Mouse (Mus musculus): ENCODE data around the gene Nt5c1a. TPM values are rescaled to one million over a fixed set of nuclear protein-coding genes. Genes with fewer than 3 reads are reported as not detected.

Nt5c1a gene
- polyA plus RNA-seq, 1 experiment from 2014 or later, result not detected

DNA sequence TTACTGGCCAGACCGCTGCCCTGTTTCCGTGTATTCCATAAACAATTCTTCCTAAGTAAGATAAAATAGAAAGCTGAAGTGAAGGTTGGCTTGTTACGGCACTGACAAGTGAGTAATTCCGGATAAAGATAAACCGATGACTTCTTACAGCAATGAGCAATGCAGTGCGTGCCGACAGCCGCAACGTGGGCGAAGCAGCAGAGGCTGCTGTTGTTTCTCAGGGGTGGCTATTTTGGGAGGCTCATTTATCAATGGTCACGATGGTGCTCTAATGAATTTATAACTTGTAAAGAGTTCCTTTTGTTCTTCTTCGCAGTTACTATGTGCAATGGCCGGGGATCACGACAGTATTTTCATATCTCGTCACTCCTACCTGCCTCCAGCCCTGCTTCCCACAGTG lies 37.1 kb upstream of the Nt5c1a start:
- H3K9ac ChIP-seq (ENCODE audit: low read depth, low read length), result no peak overlapping the region
- H3K4me3 ChIP-seq (ENCODE audit: low read length), result no peak overlapping the region
- no peaks in the 10 kb centered on the region for H3K9me3 ChIP-seq (ENCODE audit: control insufficient read depth, low read length)
- H3K36me3 ChIP-seq (ENCODE audit: control insufficient read depth, insufficient read depth, low read length), result no peaks in the 10 kb centered on the region
- H3K27ac ChIP-seq (ENCODE audit: low read length), result no peak overlapping the region
- no peak for ATAC-seq
- no peaks in the 10 kb centered on the region for H3K27me3 ChIP-seq (replicated peaks; ENCODE audit: control insufficient read depth, insufficient read depth, low read length)
- H3K4me2 ChIP-seq (ENCODE audit: low read depth, low read length), result no peak overlapping the region
- WGBS, result 58% methylated on average over 15 of the region's 15 CpGs
- peaks cover 7% of the 10 kb centered on the region; the same call in 1 of the 2 replicates for H3K4me1 ChIP-seq (ENCODE audit: control insufficient read depth, insufficient read depth, low read length)

DNA sequence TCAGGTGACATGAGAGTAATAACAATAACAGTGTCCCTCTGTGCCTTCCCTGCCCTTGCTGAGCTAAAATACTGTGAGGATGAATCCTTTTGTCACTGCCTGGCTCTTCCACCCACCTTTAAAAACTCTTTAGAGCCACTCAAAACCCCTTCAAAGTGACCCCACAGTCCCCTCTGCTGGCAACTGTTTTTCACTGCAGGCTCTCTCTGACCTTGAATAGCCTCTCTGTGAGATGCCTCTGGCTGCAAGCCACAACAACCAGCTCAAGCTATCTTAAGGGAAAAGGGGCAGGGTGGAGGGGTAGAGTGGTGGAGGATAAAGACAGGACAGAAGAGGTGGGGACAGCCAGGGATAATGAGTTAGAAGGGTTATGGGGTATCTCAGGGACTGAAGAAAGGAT lies 29.5 kb upstream of the Nt5c1a start:
- H3K4me3 ChIP-seq (ENCODE audit: low read length), result no peak overlapping the region
- no peaks in the 10 kb centered on the region for H3K9me3 ChIP-seq (ENCODE audit: control insufficient read depth, low read length)
- no peak overlapping the region for H3K4me2 ChIP-seq (ENCODE audit: low read depth, low read length)
- no peak overlapping the region for H3K27ac ChIP-seq (ENCODE audit: low read length)
- H3K4me1 ChIP-seq (ENCODE audit: control insufficient read depth, insufficient read depth, low read length), result no peaks in the 10 kb centered on the region
- H3K27me3 ChIP-seq (replicated peaks; ENCODE audit: control insufficient read depth, insufficient read depth, low read length), result peaks cover 3% of the 10 kb centered on the region; the same call in 1 of the 2 replicates
- no peak overlapping the region for H3K9ac ChIP-seq (ENCODE audit: low read depth, low read length)
- ATAC-seq, result no peak
- no peaks in the 10 kb centered on the region for H3K36me3 ChIP-seq (ENCODE audit: control insufficient read depth, insufficient read depth, low read length)

DNA sequence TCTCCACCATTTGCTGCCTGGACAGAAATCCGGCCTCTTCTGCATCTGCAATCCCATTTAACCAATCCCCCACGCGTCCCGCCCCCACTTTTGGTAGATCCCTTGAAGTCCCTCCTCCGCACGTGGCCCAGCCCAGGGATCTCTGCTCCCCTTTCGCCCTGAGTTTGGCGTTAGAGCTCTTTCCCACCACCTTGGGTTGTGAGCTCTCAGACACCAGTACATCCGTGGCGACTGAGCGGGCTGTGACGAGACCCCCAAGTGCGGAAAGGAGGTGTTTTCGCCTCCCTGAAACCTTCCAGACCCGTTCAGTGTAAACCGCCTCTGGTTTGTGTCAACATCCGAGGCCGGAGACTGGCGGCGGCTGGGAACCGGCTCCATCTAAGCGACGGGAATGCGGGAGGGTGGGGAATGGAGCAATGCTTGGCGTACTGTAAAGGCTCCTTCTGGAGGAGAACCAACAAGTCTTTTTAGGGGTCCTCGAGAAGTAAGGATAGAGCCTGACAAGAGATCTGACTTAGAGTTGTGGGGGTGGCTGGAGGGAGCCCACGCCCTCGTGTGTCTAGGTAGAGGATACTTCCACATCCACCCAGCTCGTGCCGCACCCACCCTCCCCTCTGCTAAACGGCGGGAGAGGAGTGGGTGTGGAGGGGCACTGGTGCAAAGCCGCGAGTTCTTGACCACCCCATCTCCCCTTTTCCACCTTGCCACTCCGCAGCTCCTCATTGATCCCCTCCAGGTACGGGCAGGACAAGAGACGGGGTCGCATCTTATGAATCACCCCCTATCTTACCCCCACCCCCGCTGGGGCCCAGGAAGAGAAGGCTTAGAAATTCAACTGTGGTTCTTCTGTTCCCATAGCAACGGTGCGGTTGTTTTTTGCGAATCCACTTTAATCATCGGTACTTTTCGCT lies 18.7 kb upstream of the Nt5c1a start, which contains the start of gene Hpcal4:
Gene Hpcal4, plus strand, starts transcription at position 900 of the 911 bp plus-strand sequence.
- Histone ChIP-seq H3K9ac (ENCODE audit: low read depth, low read length) (peak within 1 kb of the TSS; percentile 41), H3K4me1 (ENCODE audit: control insufficient read depth, insufficient read depth, low read length) (peaks cover 10% of the 10 kb centered on the region), H3K9me3 (ENCODE audit: control insufficient read depth, low read length) (no peaks in the 10 kb centered on the region), H3K4me3 (ENCODE audit: low read length) (peak within 1 kb of the TSS; percentile 44), H3K36me3 (ENCODE audit: control insufficient read depth, insufficient read depth, low read length) (no peaks in the 10 kb centered on the region), H3K27ac (ENCODE audit: low read length) (peak within 1 kb of the TSS; percentile 12; the same call in 1 of the 2 replicates), H3K27me3 (replicated peaks; ENCODE audit: control insufficient read depth, insufficient read depth, low read length) (peaks cover 40% of the 10 kb centered on the region), H3K4me2 (ENCODE audit: low read depth, low read length) (peak within 1 kb of the TSS; percentile 84)
- peak; percentile 65 for ATAC-seq
- WGBS, result under 1% methylated on average over 44 of the region's 44 CpGs

DNA sequence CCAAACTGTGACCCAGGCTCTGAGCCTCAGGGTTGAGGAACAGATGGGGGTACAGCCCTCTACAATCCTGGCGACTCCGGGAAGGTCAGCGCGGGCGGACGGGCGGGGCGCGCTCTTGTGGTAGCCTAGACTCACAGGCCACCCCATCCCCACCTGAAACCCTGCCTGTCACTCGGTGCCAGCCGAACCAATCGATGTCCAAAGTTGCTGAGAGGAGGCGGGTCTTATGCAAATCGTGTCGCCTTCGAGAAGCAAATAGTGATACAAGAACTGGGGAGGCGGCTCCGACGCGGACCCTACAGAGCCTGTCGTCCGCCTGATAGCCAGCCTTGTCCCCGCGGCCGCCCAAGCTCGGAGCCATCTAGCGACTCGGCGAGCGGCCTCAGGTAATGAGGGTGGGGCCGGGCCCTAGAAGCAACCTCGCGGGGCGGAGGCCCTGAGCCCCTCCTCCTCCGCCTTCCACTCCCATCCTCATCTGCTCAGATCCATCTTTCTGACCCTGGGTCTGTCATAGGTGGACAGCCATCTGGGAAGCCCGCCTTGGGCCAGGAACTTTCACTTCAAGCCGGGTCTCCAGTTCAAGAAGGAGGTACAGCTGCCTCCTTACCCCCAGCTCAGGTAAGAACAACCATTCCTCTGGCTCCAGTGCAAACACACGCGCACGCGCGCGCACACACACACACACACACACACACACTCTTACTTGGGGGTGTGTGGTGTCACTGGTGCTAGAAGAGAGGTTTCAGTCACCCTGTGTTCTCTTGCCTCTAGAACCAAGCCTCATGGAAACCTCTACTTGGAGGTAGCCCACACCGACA lies 17.9 kb upstream of the Nt5c1a start:
- peaks cover 38% of the 10 kb centered on the region for H3K27me3 ChIP-seq (replicated peaks; ENCODE audit: control insufficient read depth, insufficient read depth, low read length)
- no peaks in the 10 kb centered on the region for H3K9me3 ChIP-seq (ENCODE audit: control insufficient read depth, low read length)
- WGBS, result 11% methylated on average over 44 of the region's 44 CpGs

DNA sequence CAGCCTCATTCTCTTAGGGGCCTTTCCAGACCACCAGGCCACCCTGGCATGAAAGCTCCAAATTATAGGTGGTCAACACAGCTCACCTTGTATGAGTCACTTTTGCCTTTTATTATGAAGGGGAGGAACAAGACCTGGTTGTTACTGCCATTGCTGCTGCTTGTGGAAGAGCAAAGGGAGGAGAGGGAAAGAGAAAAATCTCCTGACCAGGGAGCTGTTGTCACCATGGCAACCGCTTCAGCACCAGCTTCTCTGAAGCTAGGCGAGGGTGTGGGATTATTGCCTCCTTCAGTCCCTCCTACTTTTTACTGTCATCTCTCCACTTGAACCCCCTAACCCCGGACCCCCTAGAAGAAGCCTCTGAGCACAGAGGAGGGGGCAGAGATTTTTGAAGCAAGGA lies 16.5 kb upstream of the Nt5c1a start:
- no peak overlapping the region for H3K4me2 ChIP-seq (ENCODE audit: low read depth, low read length)
- peaks cover 38% of the 10 kb centered on the region for H3K27me3 ChIP-seq (replicated peaks; ENCODE audit: control insufficient read depth, insufficient read depth, low read length)
- ATAC-seq, result no peak
- no peak overlapping the region for H3K27ac ChIP-seq (ENCODE audit: low read length)
- H3K9ac ChIP-seq (ENCODE audit: low read depth, low read length), result no peak overlapping the region
- no peaks in the 10 kb centered on the region for H3K9me3 ChIP-seq (ENCODE audit: control insufficient read depth, low read length)
- 53% methylated on average over 3 of the region's 3 CpGs for WGBS
- H3K4me3 ChIP-seq (ENCODE audit: low read length), result no peak overlapping the region
- H3K4me1 ChIP-seq (ENCODE audit: control insufficient read depth, insufficient read depth, low read length), result peaks cover 10% of the 10 kb centered on the region
- H3K36me3 ChIP-seq (ENCODE audit: control insufficient read depth, insufficient read depth, low read length), result no peaks in the 10 kb centered on the region

More for the DNA sequence above, 17.9 kb upstream of the Nt5c1a start:
- Histone ChIP-seq H3K4me3 (ENCODE audit: low read length) (peak overlapping the region; percentile 44), H3K36me3 (ENCODE audit: control insufficient read depth, insufficient read depth, low read length) (no peaks in the 10 kb centered on the region), H3K4me1 (ENCODE audit: control insufficient read depth, insufficient read depth, low read length) (peaks cover 10% of the 10 kb centered on the region), H3K9ac (ENCODE audit: low read depth, low read length) (peak overlapping the region; percentile 38; the same call in 1 of the 2 replicates), H3K4me2 (ENCODE audit: low read depth, low read length) (peak overlapping the region; percentile 84), H3K27ac (ENCODE audit: low read length) (no peak overlapping the region)
- peak; percentile 92 for ATAC-seq

DNA sequence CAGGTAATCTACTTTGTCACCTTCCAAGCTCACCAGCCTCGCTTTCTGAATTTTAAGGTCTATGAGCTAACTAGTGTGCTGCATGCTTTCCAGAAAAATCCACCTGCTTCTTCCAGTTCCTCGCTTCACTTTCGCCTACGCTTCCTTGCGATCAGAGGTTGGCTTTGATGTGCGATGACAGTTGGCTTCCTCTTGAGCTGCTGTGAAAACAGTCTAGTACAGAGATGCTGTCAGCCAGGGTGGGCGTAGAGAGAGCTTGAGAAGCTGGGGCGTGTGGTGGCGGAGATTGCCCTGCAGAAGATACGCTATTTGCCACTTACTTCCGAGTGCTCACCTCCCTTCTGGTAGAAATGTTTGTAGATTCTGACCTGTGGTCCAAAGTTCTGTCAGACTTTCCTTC lies 9.0 kb upstream of the Nt5c1a start:
- Histone ChIP-seq H3K9ac (ENCODE audit: low read depth, low read length) (no peak overlapping the region), H3K4me1 (ENCODE audit: control insufficient read depth, insufficient read depth, low read length) (no peaks in the 10 kb centered on the region), H3K27me3 (replicated peaks; ENCODE audit: control insufficient read depth, insufficient read depth, low read length) (no peaks in the 10 kb centered on the region; the same call in 1 of the 2 replicates), H3K27ac (ENCODE audit: low read length) (no peak overlapping the region), H3K4me2 (ENCODE audit: low read depth, low read length) (no peak overlapping the region), H3K4me3 (ENCODE audit: low read length) (no peak overlapping the region), H3K9me3 (ENCODE audit: control insufficient read depth, low read length) (no peaks in the 10 kb centered on the region), H3K36me3 (ENCODE audit: control insufficient read depth, insufficient read depth, low read length) (no peaks in the 10 kb centered on the region)
- 79% methylated on average over 11 of the region's 11 CpGs for whole genome bisulfite sequencing
- ATAC-seq, result no peak

DNA sequence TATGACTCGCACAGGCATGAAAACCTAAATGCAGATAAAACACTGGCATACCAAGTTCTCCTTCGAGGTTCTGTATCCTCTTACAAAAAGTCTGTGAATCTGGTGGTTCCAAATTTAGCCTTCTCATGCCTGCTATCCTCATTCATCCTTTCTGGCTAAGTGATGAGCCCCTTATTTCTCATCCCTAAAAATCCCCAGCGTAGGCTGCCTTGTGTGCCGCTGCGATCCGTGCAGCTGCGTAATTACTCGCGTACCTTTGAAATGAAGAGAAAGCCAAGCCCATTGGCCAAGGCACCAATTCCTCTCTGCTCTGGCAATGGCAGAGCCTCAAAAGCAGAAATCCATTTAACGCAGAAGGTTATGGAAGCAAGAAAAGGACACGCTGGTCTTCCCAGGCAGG lies 7.5 kb upstream of the Nt5c1a start:
- WGBS, result 84% methylated on average over 11 of the region's 11 CpGs
- no peaks in the 10 kb centered on the region for H3K36me3 ChIP-seq (ENCODE audit: control insufficient read depth, insufficient read depth, low read length)
- no peak overlapping the region for H3K4me2 ChIP-seq (ENCODE audit: low read depth, low read length)
- H3K27me3 ChIP-seq (replicated peaks; ENCODE audit: control insufficient read depth, insufficient read depth, low read length), result no peaks in the 10 kb centered on the region; the same call in 1 of the 2 replicates
- H3K4me1 ChIP-seq (ENCODE audit: control insufficient read depth, insufficient read depth, low read length), result no peaks in the 10 kb centered on the region
- no peak overlapping the region for H3K9ac ChIP-seq (ENCODE audit: low read depth, low read length)
- H3K4me3 ChIP-seq (ENCODE audit: low read length), result no peak overlapping the region
- no peak for ATAC-seq
- no peak overlapping the region for H3K27ac ChIP-seq (ENCODE audit: low read length)
- no peaks in the 10 kb centered on the region for H3K9me3 ChIP-seq (ENCODE audit: control insufficient read depth, low read length)

DNA sequence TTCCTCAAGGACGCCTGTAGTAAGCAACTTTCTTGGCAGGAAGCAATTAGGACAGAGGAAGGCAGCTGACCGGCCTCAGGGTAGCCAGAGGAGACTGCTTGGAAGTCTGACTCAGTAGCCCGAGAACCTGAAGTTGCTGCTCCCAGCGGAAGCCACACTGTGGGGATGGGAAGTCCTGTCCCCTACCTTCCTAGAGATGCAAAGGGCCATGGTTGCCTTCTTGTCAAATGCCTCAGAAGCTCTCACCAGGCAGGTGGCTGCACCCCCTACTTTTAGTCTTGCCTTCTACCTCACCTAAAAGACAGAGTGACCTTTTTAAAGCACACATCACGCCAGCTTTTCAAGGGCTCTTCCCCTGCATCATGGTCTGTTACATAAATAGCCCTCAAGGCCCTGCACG lies 4.6 kb upstream of the Nt5c1a start:
- Histone ChIP-seq H3K4me2 (ENCODE audit: low read depth, low read length) (no peak overlapping the region), H3K27ac (ENCODE audit: low read length) (no peak overlapping the region), H3K27me3 (replicated peaks; ENCODE audit: control insufficient read depth, insufficient read depth, low read length) (peaks cover 14% of the 10 kb centered on the region; the same call in 1 of the 2 replicates), H3K4me1 (ENCODE audit: control insufficient read depth, insufficient read depth, low read length) (peaks cover 9% of the 10 kb centered on the region), H3K9ac (ENCODE audit: low read depth, low read length) (no peak overlapping the region), H3K4me3 (ENCODE audit: low read length) (no peak overlapping the region), H3K9me3 (ENCODE audit: control insufficient read depth, low read length) (no peaks in the 10 kb centered on the region), H3K36me3 (ENCODE audit: control insufficient read depth, insufficient read depth, low read length) (no peaks in the 10 kb centered on the region)
- 55% methylated on average over 6 of the region's 6 CpGs for WGBS
- no peak for ATAC-seq

DNA sequence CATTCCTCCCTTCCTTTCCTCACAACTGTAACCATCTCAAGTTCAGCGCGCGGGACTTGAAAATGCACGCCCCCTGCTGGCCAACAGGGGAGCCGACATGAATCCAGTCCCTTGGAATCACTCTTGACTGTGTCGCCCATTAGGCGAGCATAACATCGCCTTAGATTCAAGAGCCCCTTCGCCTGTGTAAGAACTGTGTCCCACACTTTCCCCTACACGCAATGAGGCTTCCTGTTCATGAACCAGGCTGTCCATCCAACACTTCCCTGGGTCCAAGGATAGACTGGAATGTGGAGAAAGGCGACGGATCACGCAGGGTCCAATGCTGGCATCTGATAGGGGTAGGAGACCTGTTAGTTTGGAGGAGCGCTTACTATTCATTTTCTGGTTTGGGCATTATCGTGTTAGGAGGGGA lies 526 bp upstream of the Nt5c1a start:
- Histone ChIP-seq H3K9ac (ENCODE audit: low read depth, low read length) (peak overlapping the region; percentile 50; the same call in 1 of the 2 replicates), H3K27me3 (replicated peaks; ENCODE audit: control insufficient read depth, insufficient read depth, low read length) (peaks cover 26% of the 10 kb centered on the region), H3K4me2 (ENCODE audit: low read depth, low read length) (peak overlapping the region; percentile 88), H3K27ac (ENCODE audit: low read length) (no peak overlapping the region), H3K9me3 (ENCODE audit: control insufficient read depth, low read length) (no peaks in the 10 kb centered on the region), H3K4me1 (ENCODE audit: control insufficient read depth, insufficient read depth, low read length) (peaks cover 10% of the 10 kb centered on the region), H3K4me3 (ENCODE audit: low read length) (peak overlapping the region; percentile 44), H3K36me3 (ENCODE audit: control insufficient read depth, insufficient read depth, low read length) (no peaks in the 10 kb centered on the region)
- 5% methylated on average over 15 of the region's 15 CpGs for WGBS
- ATAC-seq, result peak; percentile 78

All from intestine, embryonic 16.5 days (tissue).